Mouse (Mus musculus) heart, postnatal 36 days (tissue): ENCODE measurements around the gene Sash3. TPM values are rescaled to one million over a fixed set of nuclear protein-coding genes. Genes with fewer than 3 reads are reported as not detected.
A peak's percentile ranks its signal among the peaks of the same experiment; 100 is the strongest.

Source experiments
- DNase-seq, 2 experiments: peaks; one replicate each; pipeline ENCODE4 v3.0.0; 2021 to 2022
- intact Hi-C: fragments of 180-260 bp; cut with DNase I; formaldehyde crosslinking; loops from one replicate; pipeline ENCODE4 v1.15.1; 2025
- total RNA-seq, 2 experiments: library from RNA; stranded (reverse); gene quantifications; 2 replicates each; pipeline ENCODE4 v1.2.3; 2021

Gene Sash3
- total RNA-seq = 1 to 10 TPM; 1.6 TPM

DNA sequence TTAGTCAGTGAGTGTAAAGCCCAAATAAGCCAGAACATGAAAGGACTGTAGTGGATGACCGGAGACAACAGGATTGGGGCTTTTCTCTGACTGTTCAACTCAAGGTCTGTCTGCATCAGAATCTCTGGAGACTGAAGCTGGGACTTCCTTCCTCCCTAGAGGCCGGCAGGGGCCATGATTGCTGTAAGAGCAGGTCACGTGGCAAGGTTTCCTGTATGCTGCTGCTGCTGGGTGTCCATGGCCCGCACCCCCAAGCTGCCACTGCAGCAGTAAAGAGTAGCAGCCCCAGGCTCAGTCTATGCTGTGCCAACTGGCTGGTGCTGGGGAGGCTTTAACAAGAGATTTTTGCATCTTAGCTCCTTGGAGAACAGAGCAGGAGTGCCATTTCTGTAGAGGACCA, at the start of gene Sash3:
Gene Sash3, plus strand, starts transcription at position 175 of the 400 bp plus-strand sequence.
- intact Hi-C loops = loop anchor here (10.0 kb wide), 1 partner anchor 59 kb away; the partner anchor contains the start of gene Zdhhc9
- DNase-seq = peak in 1 of 2 experiments; percentile 15

GRCm38 (mm10) chrX:48096580-48096979, 49.7 kb upstream of the Sash3 start:
- DNase-seq = no peak
- intact Hi-C loops = no loop called here

- intact Hi-C loops = loop anchor here (2.0 kb wide), 2 partner anchors 26 to 78 kb away; no protein-coding TSS in a partner anchor
Measured at GRCm38 (mm10) chrX:48098470-48099129, 47.6 kb upstream of the Sash3 start.

DNA sequence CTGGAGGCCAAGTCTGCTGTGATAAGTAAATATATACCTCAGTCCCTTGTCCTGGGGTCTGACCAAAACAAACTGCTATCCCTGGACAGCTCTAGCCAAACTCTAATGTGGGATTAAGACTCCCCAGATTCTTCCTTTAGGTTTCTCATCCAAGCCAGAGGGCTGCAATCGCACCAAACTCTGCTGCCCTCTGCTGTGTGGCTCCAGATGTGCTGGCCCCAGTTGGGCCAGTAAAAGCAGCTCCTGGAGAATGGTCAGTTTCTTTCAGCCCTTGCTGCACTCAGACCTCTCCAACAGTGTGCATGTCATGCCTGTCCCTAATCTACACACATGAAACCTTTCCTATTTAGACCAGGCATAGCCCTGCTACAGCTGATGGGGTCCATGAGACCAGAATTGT, 46.4 kb upstream of the Sash3 start:
- DNase-seq = peak; percentile 22 to 45
- intact Hi-C loops = loop anchor here (2.0 kb wide), 3 partner anchors 25 to 109 kb away; no protein-coding TSS in a partner anchor

More at GRCm38 (mm10) chrX:48098470-48099129, 47.6 kb upstream of the Sash3 start:
- DNase-seq = no peak

- intact Hi-C loops = no loop called here
- DNase-seq = no peak
Measured at GRCm38 (mm10) chrX:48103256-48103655, 43.0 kb upstream of the Sash3 start.

DNA sequence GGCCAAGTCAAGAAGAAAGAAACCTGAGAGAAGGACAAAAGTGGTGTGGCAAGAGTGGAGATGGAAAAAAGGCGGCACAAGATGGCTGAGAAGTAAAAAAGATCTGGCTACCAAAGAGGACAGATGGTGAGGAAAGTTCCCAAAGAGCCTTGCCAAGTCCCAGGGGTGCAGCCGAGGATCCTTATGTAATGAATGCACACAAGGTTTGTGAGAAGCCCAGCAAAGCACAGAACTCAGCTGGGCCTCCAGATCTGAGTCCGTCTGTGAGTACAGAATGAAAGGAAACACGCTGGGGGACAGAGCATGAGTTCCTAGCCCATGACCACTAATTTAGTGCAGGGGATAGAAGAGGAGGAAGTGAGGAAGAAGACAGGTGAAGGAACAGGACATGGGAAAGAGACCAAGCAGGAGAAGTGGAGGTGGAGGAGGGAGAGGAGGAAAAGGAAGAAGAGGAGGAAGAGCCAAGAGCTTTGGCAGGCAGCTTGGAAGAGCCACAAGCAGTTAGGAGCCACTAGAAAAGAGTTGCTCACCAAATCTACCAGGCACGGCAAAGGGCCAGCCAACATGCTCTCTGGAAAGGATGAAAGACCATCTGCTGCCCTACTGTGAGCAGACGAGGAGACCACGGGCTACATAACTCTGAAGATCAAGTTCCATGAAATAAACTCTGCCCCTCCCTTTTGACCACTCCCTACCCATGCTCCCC, 41.3 kb upstream of the Sash3 start:
- intact Hi-C loops = no loop called here
- no peak for DNase-seq

DNA sequence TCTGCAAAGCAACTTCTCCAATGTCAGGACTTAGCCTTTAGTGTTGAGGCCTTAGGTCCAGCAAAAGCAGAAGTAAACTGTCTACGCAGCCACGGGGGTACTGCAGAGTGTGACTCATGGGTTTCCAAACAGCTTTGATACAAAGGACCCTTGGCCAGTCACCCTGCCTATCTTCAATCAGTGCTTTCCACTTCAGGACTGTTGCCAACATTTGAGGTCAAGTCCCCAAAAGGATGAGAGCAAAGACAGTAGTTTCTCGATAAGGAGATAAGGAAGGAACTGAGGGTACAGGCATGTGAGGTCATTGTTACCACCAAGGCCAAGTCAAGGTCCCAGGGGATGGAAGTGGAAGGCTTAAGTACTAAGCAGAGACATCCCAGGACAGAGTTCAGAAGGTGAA, 40.0 kb upstream of the Sash3 start:
- DNase-seq = peak; percentile 28 to 35
- intact Hi-C loops = no loop called here

DNA sequence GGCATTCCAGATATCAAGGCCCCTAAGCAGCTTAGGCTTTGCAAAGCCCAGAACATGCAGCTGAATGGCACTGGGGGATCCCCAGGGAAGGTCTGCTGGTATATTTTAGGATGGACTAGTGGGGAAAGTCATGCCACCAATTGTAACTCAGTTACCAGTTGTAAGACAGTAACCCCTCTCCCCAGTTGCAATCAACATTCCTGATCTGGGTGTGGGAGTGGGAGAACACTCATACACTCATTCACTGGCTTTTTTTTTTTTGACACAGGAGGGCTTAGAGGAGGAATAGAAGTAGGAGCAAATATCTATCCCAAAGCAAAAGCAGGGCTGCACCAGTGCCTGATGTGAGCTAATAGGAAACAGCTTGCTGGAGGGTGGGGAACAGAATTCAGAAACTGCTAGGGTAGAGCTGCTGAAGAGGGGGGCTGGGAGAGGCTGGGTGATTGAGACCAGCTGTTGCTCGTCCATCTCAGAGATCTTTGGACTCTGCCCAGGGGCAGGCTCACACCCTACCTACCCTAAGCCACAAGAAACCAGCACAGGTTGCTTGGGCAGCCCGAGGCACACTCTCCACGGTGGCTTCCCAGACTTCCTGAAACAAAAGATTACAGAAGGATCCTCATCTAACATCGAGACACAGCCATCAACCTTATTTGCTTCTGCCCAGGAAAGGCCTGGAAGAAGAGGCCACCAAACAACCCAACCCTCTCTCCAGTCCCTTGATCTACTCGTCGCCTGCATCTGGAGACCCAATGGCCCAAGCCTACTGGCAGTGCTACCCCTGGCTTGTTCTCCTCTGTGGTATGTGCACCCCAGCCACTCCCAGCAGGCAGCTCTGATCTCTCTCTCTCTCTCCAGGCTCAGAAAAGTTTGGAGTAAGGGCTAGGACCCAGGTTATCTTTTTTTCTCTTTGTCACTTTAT, 37.6 kb upstream of the Sash3 start, which contains the start of gene Xpnpep2:
Gene Xpnpep2, plus strand, starts transcription at position 332 of the 922 bp plus-strand sequence.
- intact Hi-C loops = no loop called here
- DNase-seq = no peak

DNA sequence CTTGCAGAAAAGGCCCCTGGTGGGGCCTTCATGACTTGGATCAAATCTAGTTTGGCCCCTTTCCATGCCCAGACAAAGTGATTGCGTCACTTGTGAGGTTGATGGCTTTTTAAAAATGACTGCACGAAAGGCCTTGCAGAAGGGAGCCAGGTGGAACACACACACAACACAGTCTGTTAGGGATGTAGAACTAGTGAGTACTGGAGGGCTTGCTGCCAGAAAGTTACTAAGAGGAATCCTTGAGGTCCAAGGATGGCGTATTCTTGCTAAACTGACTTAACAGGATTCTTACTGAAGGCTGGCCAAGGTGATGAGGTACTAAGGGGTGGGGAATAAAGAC, 37.0 kb upstream of the Sash3 start:
- intact Hi-C loops = no loop called here
- no peak for DNase-seq

DNA sequence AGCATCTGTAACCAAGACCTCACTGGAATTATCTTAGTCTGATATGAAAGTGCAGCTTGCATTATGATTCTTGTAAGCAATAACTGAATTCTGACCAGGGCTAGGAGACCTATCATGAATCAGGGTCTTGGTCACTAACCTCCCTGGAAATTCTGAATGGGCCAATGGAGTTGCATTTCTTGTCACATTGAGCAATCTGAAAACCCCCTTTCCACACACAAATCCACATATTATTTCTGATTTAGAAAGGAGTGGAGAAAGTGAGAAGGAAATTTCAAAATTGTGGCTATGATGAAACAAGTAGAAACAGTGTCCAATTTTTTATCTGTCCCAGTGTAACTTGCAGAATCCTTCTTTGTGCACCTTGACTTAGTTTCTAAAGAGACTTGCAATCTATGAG, 26.9 kb upstream of the Sash3 start:
- intact Hi-C loops = no loop called here
- no peak for DNase-seq

DNA sequence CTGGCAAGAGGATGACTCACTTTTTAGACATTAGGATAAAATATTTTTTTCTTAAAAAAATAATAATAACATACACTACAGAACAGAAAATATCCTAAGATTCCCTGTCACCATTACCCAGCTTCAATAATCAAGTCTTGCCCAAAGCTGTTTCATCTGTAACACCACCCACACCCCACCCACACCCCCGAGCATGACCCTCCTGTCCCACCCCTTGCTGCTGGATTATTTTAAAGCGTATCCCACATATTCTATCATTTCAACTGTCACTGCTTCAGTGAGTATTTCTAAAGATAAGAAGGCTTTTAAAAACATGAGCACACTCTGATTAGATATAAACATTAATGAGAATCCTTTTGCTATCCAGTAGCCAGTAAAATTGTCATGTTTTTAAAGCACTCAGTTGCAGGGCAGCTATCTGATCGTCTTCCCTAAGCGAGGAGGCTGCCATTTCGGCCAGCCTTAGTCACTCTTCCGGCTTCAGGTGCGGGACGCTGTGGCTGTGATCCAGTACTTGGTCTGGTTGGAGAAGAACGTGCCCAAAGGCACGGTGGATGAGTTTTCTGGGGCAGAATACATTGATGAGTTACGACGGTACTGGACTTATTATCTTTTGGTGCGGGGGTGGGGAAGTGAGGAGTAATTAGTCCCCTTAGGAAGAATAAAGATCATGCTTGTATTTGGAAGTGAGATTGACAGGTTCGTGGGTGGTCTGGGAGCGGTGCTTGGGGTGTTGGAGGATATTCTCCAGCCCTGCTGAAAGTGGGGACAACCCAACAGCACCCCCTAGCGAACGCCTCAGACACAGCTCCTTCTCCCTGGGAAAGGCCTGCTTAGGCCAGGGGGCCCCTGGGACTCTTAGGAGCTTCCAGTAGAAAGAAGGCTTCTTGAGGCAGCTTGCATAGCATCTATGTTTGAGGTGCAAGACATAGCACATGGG, 21.8 kb upstream of the Sash3 start:
- intact Hi-C loops = loop anchor here (1.0 to 2.0 kb wide), 3 partner anchors 26 to 132 kb away; no protein-coding TSS in a partner anchor
- peak; percentile 70 to 76 for DNase-seq

DNA sequence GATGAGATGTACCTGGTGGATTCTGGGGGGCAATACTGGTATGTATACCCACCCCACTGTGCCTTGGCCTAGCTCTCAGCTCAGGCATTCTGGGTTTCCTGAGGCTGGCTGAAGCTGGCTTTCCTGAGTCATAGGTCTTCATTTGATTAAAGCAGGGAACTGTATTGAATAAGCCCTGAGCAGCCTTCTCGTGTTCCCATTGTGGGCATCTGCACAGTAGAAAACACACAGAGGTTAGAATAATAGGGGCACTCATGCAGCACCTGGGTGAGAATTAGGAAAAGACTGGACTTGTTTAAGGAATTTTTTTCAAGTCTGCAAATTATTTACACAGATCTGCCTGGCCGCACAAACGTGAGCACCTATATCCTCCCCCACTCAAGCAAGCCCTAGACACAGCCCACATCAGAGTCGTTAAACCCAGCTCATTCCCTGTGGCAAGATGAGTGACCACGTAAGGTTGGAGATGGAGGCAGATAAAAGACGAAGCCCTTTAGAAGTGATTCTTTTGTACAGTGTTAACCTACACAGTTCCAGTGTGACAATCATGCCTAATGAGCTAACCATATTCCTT, 19.2 kb upstream of the Sash3 start:
- intact Hi-C loops = no loop called here
- DNase-seq = no peak

GRCm38 (mm10) chrX:48127502-48128218, 18.6 kb upstream of the Sash3 start:
- DNase-seq = no peak

DNA sequence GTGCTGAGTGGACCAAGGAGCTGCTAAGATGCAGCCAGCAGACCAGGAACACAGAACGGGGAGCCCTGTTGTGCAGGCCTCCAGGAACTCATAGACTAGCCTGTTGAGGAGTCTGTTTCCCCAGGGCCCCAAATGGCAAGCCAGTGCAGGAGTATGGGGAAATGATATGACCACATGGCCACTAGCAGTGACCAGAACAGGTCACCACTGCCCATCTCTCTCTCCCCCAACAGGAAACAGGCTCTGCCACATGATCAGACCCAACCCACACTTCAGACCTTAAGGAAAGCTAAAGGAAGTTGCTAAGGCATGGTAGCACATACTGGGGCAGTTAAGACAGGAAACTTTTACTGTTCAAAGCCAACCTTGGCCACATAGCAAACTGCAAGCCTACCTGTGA, 17.1 kb upstream of the Sash3 start:
- intact Hi-C loops = no loop called here
- DNase-seq = no peak

More at GRCm38 (mm10) chrX:48127502-48128218, 18.6 kb upstream of the Sash3 start:
- intact Hi-C loops = no loop called here

DNA sequence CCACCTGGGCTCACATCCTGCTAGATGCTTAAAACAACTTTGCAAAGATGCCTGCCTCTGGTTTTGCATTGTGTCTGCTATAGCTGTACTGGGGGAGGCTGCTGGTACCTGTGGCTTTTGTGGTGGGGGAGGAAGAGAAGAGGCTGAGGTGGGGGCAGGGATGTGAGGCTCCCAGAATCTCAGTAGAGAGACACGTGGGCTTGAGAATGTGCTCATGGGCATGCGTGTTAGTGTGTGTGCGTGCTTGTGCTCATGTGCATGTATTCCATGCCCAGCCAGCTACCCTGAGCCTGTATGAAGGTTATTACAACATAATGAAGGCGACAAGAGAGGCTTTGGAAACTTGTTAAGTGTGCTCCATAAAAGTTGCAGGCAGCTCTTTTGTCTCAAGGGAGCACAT, 9.3 kb upstream of the Sash3 start:
- no peak for DNase-seq
- intact Hi-C loops = no loop called here

DNA sequence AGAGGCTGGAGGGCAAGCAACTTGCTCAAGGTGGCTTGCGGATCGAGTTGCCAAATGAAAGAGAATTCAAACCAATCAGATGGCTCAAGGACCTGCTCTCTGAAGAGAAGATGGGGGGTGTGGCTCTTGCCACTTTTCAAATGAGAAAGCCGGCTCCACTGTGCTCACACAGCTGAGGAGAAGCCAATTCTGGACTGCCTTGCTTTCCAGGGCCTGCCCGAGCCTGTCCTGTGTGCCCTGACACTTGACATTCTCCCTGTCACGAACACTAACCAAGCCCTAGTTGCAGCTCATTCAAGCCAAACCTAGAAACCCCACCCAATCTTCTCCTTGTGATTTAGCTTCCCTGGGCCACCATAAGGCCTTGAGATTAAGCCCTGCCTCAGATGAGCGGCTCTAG, 8.2 kb upstream of the Sash3 start:
- intact Hi-C loops = no loop called here
- no peak for DNase-seq

DNA sequence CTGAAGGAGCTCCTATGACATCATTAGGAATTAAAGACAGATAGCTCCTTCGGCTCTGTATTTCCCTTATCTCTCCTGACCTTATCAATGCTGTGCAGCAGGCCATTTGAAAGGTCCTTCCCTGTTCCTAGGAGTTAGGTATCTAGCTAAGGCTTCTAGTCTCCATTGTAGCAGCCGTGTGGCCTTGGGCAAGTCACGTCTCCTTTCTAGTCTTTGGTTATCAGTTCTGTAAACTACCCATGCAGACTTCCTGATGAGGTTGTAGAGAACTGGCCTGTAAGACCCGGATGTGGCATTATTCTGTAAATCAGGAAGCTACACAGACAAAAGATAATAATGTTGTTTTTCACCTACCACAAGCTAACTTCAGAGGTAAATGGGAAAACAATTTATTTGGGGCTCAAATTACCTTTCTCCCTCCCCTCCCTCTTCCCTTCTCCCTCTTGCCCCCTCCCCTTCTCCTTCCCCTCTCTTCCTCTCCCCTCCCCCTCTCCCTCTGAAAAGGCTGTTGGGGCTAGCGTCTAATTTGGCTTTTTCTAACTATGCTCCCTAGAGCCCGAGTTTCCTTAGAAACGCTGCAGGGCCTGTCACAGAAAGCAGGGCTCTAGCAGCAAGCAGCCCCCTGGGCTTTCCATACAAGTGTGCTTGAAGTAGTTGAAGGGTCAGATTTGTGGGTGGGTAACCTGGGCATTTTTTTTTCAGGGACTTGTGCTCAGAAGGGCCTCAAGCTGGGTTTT, 7.5 kb upstream of the Sash3 start:
- DNase-seq = no peak
- intact Hi-C loops = no loop called here
